Mouse (Mus musculus) MEL (cell line): ENCODE results near the gene Thsd1.

Experiments used
- MYC ChIP-seq: IDR thresholded peaks from 2 replicates; pipeline ENCODE4 v1.6.1; 2011; ENCODE audit warnings: low read depth, mild to moderate bottlenecking, low read length, improper control_type of control experiment, moderate library complexity
- USF1 ChIP-seq: IDR thresholded peaks from 2 replicates; pipeline ENCODE4 v1.6.1; 2014; ENCODE audit warnings: low read depth, mild to moderate bottlenecking, inconsistent platforms, low read length, improper control_type of control experiment, moderate library complexity

DNA sequence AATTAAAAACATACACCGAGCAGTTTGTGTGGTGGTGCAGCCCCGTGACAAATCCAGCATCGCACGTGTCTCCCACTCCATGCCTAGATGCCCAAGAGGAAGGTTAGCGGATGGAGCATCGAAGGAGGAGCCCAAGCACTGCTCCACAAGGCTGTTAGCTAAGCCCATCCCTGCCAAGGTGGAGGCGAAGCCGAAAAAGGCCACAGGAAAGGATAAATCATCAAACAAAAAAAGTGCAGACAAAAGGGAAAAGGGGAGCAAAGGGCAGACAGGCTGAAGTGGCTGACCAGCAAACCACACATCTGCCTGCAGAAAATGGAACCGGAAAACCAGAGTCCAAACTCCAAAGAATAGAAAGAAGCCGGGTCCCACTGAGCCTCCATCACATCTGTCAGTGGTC lies 79.9 kb downstream of the Thsd1 start:
- TF ChIP-seq USF1 (no peak), MYC (no peak)
